Mouse (Mus musculus) cerebellum, adult 9-10 months (tissue): Measurements from ENCODE around the gene Zmynd10.

Experiments
- DNase-seq: peaks from one replicate; pipeline ENCODE4 v3.0.0; 2022

Gene Zmynd10

GRCm38 (mm10) chr9:107581584-107581983 is 34.5 kb downstream of the Zmynd10 start:
- no peak for DNase-seq

DNA sequence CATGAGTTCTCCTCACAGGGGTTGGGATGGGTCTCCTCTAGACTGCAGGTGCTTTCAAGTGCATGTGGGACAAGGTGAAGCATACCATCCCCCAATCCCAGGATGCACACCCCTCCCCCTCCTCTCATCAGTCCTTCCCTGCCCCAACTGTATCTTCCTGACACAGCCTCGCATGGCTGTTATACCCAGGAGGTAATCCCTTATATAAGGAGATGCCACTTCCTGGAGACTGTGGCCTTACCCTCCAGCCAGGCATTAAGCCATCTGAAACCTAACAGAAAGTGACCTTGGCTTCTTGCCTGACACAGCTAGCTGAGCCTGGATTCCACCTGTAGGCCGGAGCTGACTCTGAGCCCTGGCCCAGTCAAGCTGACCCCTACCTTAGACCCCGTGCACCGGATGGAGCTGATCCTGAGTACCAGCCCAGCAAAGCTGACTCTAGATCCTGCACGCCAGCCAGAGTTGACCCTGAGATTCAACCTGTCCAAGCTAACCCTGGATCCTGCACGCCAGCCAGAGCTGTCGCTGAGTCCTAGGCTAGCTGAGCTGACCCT is 35.5 kb downstream of the Zmynd10 start:
- DNase-seq = no peak

- no peak for DNase-seq
Measured at GRCm38 (mm10) chr9:107583174-107583573, 36.1 kb downstream of the Zmynd10 start.

DNA sequence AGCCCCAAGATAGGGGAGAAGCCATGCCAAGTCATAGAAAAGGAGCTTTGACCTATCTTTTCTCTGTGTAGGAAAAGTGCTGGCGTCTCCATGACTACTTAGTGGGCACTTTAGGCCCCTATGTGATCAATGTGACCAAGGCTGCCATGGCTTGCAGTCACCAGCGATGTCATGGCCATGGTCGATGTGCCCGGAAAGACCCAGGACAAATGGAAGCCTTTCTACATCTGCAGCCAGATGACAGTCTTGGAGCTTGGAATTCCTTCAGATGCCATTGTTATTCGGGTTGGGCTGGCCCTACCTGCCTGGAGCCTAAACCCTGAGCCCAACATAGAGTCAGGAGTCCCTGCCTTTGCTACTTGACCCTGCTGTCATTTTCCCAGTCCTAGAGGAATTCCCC is 39.4 kb downstream of the Zmynd10 start:
- DNase-seq = no peak

DNA sequence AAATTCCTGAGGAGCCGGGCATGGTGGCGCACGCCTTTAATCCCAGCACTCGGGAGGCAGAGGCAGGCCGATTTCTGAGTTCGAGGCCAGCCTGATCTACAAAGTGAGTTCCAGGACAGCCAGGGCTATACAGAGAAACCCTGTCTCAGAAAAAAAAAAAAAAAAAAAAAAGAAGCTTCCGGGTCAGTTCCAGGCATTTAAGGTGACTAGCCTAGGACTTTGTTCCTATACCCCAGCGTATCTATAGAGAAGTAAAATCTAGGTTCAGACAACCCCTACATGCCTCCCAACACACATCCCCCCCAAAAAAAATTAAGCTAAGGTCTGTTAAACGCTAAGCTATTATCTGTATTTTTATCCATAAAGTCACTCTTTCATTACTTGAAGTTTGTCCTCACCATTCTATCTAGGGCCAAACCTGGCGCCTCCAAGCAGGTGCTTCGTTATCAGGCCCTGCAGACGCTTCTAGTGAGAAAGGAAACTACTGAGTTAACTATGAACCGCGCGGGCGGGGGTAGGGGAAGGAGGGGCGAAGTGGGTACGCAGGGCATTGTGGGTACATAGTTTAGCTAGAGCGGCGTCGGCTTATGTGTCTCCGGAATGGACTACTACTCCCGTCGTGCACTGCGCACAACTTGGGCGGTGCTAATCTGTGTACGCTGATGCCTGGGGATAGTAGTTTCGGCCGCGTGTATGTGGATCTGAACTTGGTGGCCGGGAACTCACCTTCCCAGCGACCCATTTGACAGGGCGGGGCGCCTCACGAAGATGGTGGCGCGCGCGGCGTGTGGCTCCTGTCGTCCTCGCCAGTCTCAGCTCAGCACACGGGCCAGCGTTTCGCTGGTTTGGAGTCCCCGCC is 40.1 kb downstream of the Zmynd10 start, which contains the start of gene Ifrd2:
Gene Ifrd2 (plus strand): TSS at position 669 of the 859 bp plus-strand sequence.
- peak; percentile 99 for DNase-seq

DNA sequence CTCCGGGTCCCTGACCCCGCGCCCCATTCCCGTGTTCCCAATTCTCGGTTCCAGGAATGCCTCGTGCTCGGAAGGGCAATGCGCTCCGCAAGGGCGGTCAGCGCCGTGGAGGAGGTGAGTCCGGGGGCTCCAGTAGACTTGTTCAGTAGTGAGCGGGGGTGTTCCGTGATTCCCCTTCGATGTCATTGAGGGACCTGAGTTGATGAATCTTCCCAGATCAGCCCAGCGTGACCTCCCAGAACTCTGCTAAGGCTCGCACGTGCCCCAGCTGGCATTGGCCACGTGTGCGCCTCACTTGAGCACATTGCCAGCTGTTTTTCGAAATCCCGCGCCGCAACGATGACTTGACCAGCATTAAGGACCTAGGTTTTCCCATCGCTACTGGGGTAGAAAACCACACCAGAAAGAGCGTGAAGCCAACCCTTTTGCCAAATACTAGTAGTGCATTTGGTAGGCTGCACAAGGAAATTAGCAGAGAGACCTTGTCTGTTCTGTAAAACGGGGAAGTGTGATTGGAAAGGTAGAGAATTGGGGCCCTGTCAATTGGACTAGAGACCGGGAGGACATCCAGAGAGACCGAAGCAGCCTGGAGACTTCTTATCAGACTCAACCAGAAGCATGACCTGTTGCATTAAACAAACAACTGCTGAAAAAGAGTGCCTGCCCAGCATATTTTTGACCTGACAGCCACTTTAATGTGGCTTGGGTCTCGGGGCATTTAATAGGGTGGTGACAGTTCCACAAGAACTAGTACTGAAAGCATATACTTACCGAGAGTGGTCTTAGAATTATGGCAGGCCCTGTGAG is 40.9 kb downstream of the Zmynd10 start:
- DNase-seq = no peak

GRCm38 (mm10) chr9:107590058-107590772 is 43.1 kb downstream of the Zmynd10 start:
- DNase-seq = no peak

GRCm38 (mm10) chr9:107590773-107591060 is 43.6 kb downstream of the Zmynd10 start:
- no peak for DNase-seq

DNA sequence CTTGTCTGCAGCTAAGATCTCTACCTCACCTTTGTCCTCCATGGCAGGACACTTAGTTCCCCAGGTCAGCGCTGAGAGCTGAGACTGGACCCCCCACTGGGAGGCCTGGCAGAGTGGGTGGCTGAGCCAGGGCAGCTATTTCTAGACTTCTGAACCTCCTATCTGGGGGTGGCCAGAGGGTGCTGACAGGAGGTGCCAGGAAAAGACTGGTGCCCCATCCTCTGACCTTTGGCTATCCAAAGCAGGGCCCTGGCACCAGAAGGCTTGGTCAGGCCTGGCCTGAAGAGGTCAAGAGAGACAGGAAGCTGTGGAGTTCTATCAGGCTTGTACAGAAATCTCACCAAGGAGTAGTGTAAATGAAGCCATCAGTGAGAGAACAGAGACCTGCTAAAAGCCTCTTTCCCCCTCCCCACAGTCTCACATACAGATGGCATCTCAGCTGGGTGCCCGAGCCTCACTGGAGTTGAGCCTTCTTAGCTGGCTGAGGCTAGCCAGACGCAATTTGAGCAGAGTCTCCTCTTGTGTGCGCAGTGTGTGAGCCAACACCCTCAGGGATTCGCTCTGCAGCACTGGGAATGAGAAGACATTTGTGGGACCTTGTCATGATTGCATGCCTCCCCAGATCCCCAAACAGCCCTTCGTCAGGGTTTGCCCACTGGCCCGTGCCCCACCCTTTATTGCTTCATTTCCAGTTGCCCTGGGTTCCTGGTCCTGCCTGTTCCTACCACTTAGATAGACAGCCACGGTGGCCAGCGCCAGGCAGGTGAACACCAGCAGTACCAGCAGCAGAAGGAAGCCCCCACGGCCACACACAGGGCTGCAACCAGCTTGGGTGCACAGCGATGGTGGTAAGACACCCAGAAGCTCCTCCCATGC is 46.2 kb downstream of the Zmynd10 start:
- DNase-seq = peak; percentile 93

DNA sequence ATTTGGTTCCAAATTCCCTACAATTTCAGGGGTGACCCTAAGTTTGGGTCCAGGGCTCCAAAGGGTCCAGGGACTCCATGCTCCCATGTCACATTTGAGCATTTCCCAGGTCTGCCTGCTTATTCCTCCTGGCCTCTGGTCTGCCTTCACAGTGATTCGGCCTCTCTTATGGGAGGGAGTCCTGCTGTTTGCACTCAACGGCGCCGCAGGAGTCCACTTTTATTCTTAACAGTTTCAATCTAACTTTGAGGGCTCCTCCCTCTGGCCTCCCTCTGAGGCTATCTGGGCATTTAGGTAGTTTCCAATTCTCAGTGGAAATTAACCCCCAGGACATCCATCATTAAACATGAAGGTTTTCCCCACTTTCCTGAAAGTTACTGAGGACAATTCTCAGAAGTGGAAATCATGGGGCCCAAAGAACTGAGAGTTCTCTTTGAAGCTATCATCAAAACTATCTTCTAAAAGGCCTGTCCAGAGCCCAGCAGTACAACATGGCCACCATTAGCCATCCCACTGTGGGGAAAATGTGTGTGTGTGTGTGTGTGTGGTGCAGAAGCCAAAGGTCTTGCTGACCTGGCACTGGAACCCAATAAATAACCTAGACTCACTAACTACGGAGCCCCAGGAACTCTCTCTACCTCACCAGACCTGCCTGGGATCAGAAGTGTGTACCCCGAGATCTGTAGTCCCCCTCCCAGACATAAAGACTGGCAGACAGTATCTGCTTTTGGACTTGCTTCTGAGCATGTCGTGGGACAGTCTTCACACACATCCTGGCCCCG is 47.4 kb downstream of the Zmynd10 start:
- DNase-seq = no peak

GRCm38 (mm10) chr9:107596619-107597569 is 49.8 kb downstream of the Zmynd10 start:
- no peak for DNase-seq

DNA sequence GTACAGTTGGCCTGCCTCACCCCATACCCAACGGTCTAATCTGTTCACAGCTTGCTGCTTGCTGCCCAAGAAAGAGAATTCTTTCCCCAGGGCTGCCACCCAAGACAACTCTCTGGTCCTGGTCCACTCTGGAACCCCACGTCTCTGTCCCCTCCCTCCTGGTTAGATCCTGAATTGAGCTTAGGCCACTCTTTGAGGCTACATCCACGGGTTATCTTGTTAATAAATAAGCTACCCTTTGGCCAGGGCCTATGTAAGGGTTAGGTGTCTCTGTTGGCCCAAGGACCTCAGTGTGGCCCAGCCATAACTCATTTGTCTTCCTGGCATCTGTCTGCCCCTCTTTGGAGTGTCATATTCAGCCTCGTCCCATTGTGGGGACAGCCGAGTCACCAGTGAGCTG is 51.3 kb downstream of the Zmynd10 start:
- no peak for DNase-seq

- DNase-seq = no peak
Measured at GRCm38 (mm10) chr9:107599433-107599832, 52.3 kb downstream of the Zmynd10 start.

DNA sequence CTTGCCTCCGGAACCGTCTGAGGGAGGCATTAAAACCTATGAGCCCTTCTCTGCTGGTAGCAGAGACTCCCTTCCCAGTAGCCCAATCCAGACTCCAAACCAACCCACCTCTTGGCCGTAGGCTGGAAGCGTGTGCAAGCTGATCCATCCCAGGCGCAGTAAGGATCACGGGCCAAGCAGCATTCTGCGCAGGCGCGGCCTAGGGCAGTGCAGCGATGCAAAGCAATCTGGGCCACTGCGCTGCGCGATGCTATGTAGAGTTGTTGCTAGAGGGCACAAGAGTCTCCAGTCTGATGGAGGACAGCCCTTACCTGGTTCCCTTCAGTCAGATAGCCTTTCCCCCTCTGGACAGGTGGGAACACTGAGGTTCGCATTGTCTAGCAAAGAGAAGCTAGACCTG is 52.7 kb downstream of the Zmynd10 start:
- peak; percentile 66 for DNase-seq

DNA sequence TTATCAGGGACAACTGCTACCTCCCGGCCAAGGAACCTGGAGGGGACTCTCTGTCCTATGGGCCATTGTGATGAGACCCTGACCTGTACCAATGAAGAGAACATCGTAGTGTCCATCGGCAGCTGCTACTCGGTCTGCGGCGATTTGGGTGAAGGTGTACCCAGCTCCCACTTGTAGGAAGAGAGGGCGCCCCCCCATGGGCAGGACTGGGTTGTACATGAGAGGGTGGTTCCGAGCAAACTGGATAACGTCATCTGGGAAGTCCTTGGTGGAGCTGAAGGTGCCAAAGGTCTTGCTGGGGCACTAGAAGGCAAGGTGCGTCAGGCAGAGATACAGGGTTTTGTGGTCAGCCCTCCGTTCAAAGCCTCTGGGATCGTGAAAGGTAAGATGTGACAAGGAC is 53.6 kb downstream of the Zmynd10 start:
- peak; percentile 67 for DNase-seq
